Mouse (Mus musculus): ENCODE measurements around the gene Osbpl9. TPM values are rescaled to one million over a fixed set of nuclear protein-coding genes. Genes with fewer than 3 reads are reported as not detected.

Gene Osbpl9
- total and polyA plus RNA-seq, 3 experiments = 55.5 to 73.5 (median 59.2) TPM

GRCm38 (mm10) chr4:109106034-109106433 lies 96.0 kb downstream of the Osbpl9 start:
- no peaks in the 10 kb centered on the region for H3K9me3 ChIP-seq (replicated peaks; ENCODE audit: low read length)
- H3K4me2 ChIP-seq (ENCODE audit: insufficient read depth, low read depth, poor library complexity, severe bottlenecking) = peak overlapping the region; percentile 98
- H3K36me3 ChIP-seq (replicated peaks in 1 of 2; ENCODE audit: control insufficient read depth in 1 of 2, insufficient read depth in 1 of 2, low read length in 1 of 2) = peaks cover 5 to 12% of the 10 kb centered on the region in 2 experiments
- H3K27ac ChIP-seq (ENCODE audit: insufficient read depth, low read depth) = peak overlapping the region; percentile 80
- no peaks in the 10 kb centered on the region for H3K27me3 ChIP-seq (replicated peaks)
- peak overlapping the region in 1 of 3 experiments; percentile 1 for H3K4me3 ChIP-seq (replicated peaks in 1 of 3; ENCODE audit: low read depth in 2 of 3, low read length in 2 of 3, poor library complexity in 1 of 3)
- 0 out of 2 replicates have a peak, but pooled peaks have one; percentile 37 for TF ChIP-seq NELFE (IDR thresholded peaks at IDR 0.05; ENCODE audit: low read depth, low read length)
- TF ChIP-seq ELF1 (IDR thresholded peaks at IDR 0.05; ENCODE audit: low read depth, low read length) = no peak
- peak; percentile 53 for TF ChIP-seq ETS1 (conservative IDR thresholded peaks at IDR 0.05; ENCODE audit: low read depth, low read length)
- no peak for TF ChIP-seq KAT2A (IDR thresholded peaks at IDR 0.05; ENCODE audit: insufficient replicate concordance, low read length)
- no peak for TF ChIP-seq MAFK (IDR thresholded peaks at IDR 0.05; ENCODE audit: insufficient replicate concordance, low read length)
- no peak for TF ChIP-seq ZMIZ1 (IDR thresholded peaks at IDR 0.05; ENCODE audit: low read depth, low read length)
- TF ChIP-seq USF2 (conservative IDR thresholded peaks at IDR 0.05; ENCODE audit: low read depth, low read length) = no peak
- peak; percentile 80 for TF ChIP-seq SIN3A (IDR thresholded peaks at IDR 0.05; ENCODE audit: low read length)
- 0 out of 2 replicates have a peak, but pooled peaks have one; percentile 35 for TF ChIP-seq MAZ (IDR thresholded peaks at IDR 0.05; ENCODE audit: low read depth, low read length)
- no peak for TF ChIP-seq JUND (conservative IDR thresholded peaks at IDR 0.05; ENCODE audit: low read depth, low read length)
- TF ChIP-seq CHD2 (IDR thresholded peaks at IDR 0.05; ENCODE audit: low read length) = 0 out of 2 replicates have a peak, but pooled peaks have one; percentile 43
- peak; percentile 45; the same call in 1 of the 2 replicates for TF ChIP-seq EP300 (IDR thresholded peaks at IDR 0.05; ENCODE audit: low read length)
- peak; percentile 81; the same call in 1 of the 2 replicates for TF ChIP-seq MXI1 (IDR thresholded peaks at IDR 0.05; ENCODE audit: low read depth, low read length)
- no peak for TF ChIP-seq GABPA (IDR thresholded peaks at IDR 0.05; ENCODE audit: insufficient replicate concordance, low read depth, low read length)
- TF ChIP-seq POLR2A (IDR thresholded peaks at IDR 0.05; ENCODE audit: low read depth, low read length) = no peak
- no peak for TF ChIP-seq ZC3H11A (IDR thresholded peaks at IDR 0.05; ENCODE audit: low read depth, low read length)
- TF ChIP-seq TCF12 (IDR thresholded peaks at IDR 0.05; ENCODE audit: low read depth, low read length) = peak; percentile 79
- TF ChIP-seq RAD21 (IDR thresholded peaks at IDR 0.05; ENCODE audit: low read depth, low read length) = no peak
- no peak for TF ChIP-seq E2F4 (IDR thresholded peaks at IDR 0.05; ENCODE audit: insufficient replicate concordance, low read depth, low read length)
- TF ChIP-seq ZKSCAN1 (IDR thresholded peaks at IDR 0.05; ENCODE audit: borderline replicate concordance, low read depth, low read length) = no peak
- peak; percentile 75 for TF ChIP-seq MAX (IDR thresholded peaks at IDR 0.05; ENCODE audit: low read length)
- no peak for TF ChIP-seq USF1 (IDR thresholded peaks at IDR 0.05; ENCODE audit: low read depth, low read length)
- TF ChIP-seq MEF2A (IDR thresholded peaks at IDR 0.05; ENCODE audit: borderline replicate concordance, low read depth, low read length) = peak; percentile 17; the same call in 1 of the 2 replicates
- TF ChIP-seq PAX5 (IDR thresholded peaks at IDR 0.05; ENCODE audit: low read length) = no peak
- TF ChIP-seq BHLHE40 (IDR thresholded peaks at IDR 0.05; ENCODE audit: low read depth, low read length) = peak; percentile 80
- no peak for TF ChIP-seq CTCF (conservative IDR thresholded peaks at IDR 0.05 in 1 of 2, IDR thresholded peaks at IDR 0.05 in 1 of 2; ENCODE audit: low read depth in 2 of 2, low read length in 2 of 2)
- TF ChIP-seq JUN (IDR thresholded peaks at IDR 0.05; ENCODE audit: insufficient read depth, low read depth, low read length) = no peak
- TF ChIP-seq SMC3 (IDR thresholded peaks at IDR 0.05; ENCODE audit: low read depth, low read length) = no peak
- peak; percentile 83 for TF ChIP-seq MYC (IDR thresholded peaks at IDR 0.05; ENCODE audit: low read depth, low read length)
- no peak for TF ChIP-seq CHD1 (IDR thresholded peaks at IDR 0.05; ENCODE audit: low read depth, low read length)
- TF ChIP-seq POLR2AphosphoS2 (IDR thresholded peaks at IDR 0.05; ENCODE audit: low read depth, low read length) = no peak
- no peak for TF ChIP-seq NRF1 (IDR thresholded peaks at IDR 0.05; ENCODE audit: low read depth, low read length)
- no peak for TF ChIP-seq IRF4 (IDR thresholded peaks at IDR 0.05; ENCODE audit: low read depth, low read length)
- H3K79me2 ChIP-seq (replicated peaks; ENCODE audit: control insufficient read depth, extremely low read depth, insufficient read depth, poor library complexity, severe bottlenecking) = peaks cover 38% of the 10 kb centered on the region
- dilution Hi-C loops (cut with MboI; ENCODE audit: extremely low pct_ligation_motif_present, extremely low pct_unique_long_range_greater_than_20kb, low sequenced_read_pairs) (no loop called here), in situ Hi-C loops (cut with MboI; ENCODE audit: low pct_ligation_motif_present, low pct_unique_long_range_greater_than_20kb, low sequenced_read_pairs) (no loop called here)
- H3K4me1 ChIP-seq (ENCODE audit: control insufficient read depth in 1 of 2, insufficient read depth in 2 of 2) = peaks cover 15 to 67% of the 10 kb centered on the region in 2 experiments
- H3K9ac ChIP-seq (ENCODE audit: insufficient read depth, low read depth) = peak overlapping the region; percentile 43
- peak; percentile 39 for DNase-seq (ENCODE audit: extremely low read depth)

Data from CH12.LX (cell line).